Mouse (Mus musculus): ENCODE results near the gene Psmb11.
A peak's percentile ranks its signal among the peaks of the same experiment; 100 is the strongest.
"Not testable (repeated sequence)": the region's sequence is repeated elsewhere in the genome, so short reads cannot be mapped to it uniquely, and the experiment has no call there.

Psmb11 gene

DNA sequence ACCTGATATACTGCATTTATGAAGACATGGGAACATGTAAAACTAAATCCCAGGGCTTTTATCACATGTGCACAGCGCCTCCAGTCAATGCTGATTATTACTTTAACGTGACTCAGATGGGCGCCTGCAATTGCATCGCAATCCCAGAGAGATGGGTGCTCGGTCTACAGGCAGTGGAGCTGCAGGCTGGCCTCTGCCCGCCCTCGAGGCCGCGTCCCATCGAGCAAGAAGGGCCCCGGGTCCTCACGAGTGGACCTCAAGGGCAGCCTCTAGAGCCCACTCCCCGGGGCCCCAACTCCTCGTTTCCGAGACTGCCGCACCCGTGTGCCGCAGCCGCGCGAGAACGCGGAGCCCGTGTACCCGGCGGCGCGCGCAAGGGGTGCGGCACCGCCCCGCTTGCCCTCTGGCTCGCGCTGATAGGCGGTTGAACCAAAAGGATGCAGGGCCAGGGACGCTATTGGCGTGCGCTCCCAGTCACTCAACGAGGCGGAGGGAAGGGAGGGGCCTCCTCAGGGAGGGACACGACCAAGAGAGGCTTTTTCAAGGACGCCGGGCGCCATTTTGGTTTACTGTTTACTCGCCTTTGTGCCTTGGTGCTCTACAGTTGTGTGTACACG, 18.1 kb upstream of the Psmb11 start:
- peak; percentile 94 to 95 for DNase-seq (ENCODE audit: low spot score in 2 of 2)

DNA sequence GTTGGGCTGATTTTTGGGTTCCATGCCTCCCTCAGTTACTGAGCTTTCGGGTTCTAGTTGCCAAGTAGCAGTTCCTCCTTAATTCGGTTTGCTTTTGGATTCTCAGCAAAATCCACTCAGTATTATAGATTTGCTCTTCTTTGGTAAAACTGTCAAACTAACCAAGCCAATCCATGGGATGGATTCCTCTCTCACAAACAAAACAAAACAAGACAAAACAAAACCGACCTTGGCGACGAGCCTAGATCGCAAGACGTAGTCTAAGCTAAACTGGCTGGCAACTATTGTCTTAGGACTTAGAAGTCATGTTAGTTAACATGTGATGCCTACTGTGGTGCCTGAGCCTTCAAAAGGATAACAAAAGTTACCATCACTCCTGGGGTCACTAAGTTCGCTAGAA, 17.5 kb upstream of the Psmb11 start:
- DNase-seq (ENCODE audit: low spot score in 2 of 2) = no peak

DNA sequence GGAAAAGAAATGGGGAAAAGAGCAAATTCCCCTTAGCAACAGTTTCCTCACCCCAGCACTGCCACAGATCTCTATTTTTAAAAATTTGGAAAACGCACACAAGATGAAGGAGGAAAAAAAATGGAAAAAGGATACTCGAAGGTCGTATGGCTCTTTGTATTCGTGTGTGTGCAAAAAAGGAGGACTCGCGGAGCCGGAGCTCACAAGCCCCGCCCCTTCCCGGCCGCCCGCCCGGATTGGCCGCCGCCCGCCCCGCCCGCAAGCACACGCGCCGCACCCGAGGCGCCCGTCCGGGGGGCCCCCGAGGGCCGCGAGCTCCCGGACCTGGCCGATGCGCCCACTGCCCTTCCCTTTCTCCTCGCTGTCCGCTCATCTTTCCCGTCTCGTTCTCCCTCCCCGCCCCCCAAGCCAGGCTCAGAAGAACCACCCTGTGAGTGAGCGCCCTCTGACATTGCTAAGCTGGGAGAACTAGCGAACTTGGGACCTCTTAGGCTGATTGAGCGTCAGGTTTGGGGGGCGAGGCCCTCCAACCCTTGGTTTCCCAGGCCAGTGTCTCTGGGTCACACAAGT, 15.4 kb upstream of the Psmb11 start, which contains the start of gene 4931414P19Rik:
Gene 4931414P19Rik, minus strand, starts transcription at position 242 of the 570 bp plus-strand sequence.
- DNase-seq (ENCODE audit: low spot score in 2 of 2) = peak; percentile 84 to 94

DNA sequence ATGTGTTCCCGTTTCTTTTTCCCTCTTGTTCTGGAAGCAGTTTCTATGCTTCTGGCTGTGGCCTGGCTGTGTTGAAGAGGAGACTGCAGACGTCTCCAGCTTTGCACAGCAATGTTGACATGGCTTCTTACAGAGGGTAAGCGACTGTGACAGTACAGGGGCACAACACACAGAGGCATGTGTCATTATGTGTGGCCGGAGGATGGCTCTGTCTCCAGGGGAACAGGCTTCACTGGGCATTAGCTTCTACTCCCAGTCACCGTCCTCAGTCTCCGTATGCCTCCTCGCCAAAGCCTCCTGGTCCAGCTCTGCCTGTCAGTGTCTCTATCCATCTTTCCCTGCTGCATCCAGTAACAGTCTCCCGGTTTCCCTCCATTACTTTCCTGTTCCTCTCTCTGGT, 14.0 kb upstream of the Psmb11 start:
- no peak for DNase-seq (ENCODE audit: low spot score in 2 of 2)

DNA sequence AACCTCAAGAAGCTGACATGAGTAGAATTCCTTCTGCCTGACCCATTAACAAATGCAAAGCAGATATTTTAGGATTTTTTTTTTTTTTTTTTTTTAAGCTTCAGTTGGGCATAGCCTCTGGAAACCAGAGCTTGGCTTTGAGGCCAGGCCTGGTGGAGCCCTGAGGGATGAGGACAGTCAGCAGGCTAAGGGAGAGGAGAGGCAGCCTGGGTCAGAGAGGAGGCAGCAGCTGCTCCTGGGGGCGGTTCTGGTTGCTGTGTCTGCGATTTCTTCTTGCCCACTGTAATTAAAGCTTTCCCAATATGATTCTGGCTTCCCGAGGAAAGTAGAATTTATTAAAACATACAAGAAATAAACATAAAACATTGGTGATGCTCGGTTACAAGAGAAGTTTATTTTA, 12.0 kb upstream of the Psmb11 start:
- DNase-seq (ENCODE audit: low spot score in 2 of 2) = no peak

DNA sequence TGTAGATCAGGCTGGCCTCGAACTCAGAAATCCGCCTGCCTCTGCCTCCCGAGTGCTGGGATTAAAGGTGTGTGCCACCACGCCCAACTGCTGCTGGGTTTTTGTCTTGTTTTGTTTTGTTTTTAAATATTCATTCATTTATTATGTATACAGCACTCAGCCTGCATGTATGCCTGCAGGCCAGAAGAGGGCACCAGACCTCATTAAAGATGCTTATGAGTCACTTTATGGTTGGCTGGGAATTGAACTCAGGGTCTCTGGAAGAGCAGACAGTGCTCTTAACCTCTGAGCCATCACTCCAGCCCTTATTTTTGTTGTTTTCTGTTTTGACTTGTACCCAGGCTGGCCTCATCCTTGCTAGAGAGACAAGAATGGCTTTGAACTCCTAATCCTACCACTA, 11.3 kb upstream of the Psmb11 start:
- no peak for DNase-seq (ENCODE audit: low spot score in 2 of 2)

DNA sequence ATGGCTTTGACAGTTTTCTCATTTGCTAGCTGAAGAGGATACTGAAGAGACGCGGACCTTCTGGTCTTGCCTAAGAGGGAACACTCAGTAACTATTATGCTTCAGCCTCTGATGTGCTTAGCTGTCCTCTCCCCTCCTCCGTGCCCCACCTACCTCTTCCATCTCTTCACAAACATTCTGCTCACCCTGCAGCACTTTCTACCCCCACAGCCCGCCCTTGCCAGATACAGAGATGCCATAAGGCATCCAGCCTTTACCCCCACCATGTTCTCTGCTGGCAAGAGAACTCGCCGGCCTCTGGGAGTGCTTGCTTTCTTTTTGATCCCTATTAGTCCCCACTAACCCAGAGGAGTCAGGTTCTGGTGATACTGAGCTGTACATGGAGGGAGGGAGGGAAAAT, 10.6 kb upstream of the Psmb11 start:
- DNase-seq (ENCODE audit: low spot score in 2 of 2) = no peak

DNA sequence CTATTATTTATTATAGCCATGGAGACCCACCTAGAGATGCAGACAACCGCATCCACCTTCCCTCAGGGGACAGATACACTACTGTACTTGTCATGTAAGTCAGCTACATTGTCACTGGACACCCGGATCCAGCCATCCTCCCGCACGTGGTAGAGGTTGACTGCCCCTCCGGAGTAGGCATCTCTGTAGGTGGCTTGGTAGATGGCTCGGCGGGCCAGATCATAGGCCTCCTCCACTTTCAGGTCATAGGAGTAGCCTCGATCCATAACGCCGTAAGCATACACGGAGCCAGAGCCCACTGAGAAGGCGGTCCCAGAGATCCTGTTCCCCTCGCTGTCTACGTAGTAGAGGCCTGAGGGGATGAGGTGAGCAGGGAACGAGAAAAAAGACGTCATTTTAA, 7.1 kb upstream of the Psmb11 start:
- not testable (repeated sequence) for DNase-seq (ENCODE audit: low spot score in 2 of 2)

DNA sequence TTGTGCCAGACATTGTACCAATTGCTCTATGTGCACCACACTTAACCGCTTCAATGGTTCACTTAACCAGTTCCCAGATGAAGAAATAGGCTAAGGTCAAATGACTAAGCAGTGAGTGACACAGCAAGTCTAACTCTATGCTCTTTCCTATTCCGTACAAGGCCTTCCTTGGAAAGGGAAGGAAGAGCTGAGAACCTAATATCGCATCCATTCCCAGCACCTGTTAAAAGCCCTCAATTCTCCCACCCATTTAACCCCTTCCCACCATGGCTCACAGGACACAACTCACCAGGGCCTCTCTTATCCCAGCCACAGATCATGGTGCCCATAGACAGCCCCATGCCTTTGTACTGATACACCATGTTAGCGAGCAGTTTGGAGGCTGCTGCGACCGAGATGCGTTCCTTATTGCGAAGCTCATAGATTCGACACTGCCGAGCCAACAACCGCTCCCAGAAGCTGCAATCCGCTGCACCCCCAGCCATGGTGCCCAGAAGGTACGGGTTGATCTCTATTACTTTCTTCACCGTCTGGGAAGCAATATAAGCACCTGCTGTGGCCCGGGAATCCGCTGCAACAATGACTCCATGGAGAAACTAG, 4.9 kb upstream of the Psmb11 start:
- no peak for DNase-seq (ENCODE audit: low spot score in 2 of 2)

DNA sequence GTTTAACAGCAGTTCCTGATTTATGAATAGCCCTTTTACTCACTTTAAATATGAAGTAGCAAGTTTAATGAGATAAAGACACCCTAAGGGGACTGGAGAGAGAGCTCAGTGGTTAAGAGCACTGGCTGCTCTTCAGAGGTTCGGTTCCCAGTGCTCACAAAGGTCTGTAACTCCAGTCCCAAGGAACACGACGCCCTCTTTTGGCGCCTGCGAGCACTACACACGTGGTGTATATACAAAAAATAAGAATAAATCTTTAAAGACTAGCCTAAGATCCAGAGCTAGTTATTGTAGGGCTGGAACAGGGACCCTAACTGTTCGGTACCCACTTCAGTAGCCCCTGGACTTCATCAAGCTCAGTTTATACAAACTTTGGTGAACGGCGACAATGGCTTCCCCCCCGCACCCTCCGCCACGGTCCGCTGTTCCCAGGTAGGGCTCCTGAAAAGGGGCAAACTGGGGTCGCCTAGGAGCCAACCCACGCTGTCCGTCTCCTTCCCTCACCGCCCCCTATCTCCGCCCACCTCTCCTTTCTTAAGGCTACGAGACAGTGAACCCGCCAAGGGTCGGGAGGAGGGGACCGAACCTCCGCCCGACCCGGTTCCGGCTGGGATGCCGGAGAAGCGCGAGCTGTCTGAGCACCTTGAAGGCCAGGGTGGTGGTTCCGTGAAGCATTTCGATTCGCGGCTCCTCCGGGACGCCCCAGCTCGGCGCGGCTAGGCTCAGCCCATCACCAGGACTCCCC, 3.9 kb upstream of the Psmb11 start:
- no peak for DNase-seq (ENCODE audit: low spot score in 2 of 2)

DNA sequence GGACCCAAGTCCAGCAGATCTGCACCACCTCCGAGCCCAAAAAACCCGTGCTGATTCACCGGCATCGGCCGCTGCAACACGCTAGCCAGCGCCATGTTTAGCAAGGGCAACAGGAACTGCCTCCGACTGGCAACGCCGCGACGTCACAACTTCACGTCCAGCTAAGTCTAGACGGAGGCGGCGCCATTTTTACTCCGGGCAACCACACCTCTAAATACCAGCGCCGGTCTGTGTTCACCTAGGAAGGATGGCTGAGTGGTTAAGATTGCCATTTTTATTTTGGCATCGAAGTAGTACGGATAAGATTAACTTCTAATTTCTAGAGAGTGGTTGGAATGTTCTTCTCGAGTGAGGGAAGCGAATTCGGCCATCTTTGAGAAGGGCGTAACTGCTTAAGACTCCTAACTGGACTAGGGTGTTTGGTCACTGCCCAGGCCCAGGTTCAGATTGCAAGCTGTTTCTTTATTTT, 3.3 kb upstream of the Psmb11 start, which contains the start of gene Psmb5:
Gene Psmb5, minus strand, starts transcription at position 126 of the 469 bp plus-strand sequence.
- DNase-seq (ENCODE audit: low spot score in 2 of 2) = peak; percentile 85 to 93

DNA sequence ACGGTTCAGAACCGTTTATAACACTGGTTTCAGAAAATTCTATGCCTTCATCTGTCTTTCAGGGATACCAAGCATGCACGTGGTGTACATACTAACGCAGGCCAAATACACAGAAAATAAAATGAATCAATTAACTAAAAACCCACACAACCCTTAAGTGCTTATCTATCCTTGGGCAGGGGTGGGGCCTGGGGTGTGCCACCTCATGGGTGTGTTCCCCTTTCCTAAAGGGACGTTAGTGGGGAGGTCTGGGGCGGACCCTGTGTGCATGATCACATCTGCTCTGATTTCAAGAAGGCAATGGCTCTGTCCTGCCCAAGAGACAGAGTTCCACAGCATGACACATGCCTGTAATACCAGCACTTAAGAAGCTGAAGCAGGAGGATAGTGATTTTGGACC, 2.1 kb downstream of the Psmb11 start:
- DNase-seq (ENCODE audit: low spot score in 2 of 2) = no peak

DNA sequence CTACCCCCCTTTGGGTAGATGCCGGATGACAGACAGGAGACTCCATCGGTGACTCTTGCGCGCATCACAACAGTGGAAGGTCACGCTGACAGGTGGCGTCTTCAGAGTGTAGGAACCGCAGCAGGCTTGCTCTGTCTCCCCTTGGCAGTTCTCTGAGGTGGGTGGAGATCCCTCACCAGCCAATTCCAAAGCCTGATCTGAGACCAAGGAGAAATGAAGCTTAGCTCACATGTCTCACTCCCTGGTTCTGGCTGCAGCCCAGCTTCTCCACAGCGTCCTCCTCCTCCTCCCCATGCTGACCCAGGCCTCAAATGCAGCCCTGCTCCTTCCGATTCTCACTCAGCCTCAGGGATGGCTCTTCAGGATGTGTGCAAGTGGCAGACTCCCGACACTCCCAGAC, 3.7 kb downstream of the Psmb11 start:
- no peak for DNase-seq (ENCODE audit: low spot score in 2 of 2)

DNA sequence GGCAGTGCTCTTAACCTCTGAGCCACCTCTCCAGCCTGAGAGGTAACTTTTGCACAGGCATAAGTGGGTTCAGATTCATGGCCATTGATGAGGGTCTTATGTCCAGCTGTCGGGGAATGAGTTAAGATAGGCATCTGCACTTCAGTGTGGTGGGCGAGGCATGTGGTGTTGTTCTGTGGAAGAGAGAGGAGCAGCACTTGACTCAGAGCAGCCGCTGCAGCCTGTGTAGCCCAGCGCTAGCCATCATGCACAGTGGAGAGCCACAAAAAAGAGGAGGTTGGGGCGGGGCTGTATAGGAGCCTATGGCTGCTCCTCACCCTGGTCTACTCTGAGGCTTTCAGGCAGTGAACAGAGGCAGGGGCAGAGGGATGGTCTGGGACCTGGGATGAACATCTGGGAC, 6.9 kb downstream of the Psmb11 start:
- DNase-seq (ENCODE audit: low spot score in 2 of 2) = no peak

DNA sequence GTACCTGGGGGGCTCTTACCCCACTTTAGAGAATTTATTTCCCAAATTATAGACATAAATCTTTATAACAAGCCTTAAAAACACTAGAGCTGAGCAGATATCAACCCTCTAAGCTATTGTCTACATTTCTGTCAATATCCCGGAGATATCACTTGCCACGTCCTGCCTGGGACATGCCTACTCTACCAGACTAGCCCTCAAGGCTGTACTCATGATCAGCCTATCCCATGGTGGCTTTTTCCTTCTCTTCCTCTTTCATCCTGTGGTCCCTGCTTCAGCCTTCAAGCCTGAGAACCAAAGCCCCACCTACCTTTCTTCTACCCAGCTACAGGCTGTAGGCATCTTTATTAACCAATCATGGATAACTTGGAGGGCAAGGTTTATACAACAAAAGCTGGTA, 8.6 kb downstream of the Psmb11 start:
- no peak for DNase-seq (ENCODE audit: low spot score in 2 of 2)

DNA sequence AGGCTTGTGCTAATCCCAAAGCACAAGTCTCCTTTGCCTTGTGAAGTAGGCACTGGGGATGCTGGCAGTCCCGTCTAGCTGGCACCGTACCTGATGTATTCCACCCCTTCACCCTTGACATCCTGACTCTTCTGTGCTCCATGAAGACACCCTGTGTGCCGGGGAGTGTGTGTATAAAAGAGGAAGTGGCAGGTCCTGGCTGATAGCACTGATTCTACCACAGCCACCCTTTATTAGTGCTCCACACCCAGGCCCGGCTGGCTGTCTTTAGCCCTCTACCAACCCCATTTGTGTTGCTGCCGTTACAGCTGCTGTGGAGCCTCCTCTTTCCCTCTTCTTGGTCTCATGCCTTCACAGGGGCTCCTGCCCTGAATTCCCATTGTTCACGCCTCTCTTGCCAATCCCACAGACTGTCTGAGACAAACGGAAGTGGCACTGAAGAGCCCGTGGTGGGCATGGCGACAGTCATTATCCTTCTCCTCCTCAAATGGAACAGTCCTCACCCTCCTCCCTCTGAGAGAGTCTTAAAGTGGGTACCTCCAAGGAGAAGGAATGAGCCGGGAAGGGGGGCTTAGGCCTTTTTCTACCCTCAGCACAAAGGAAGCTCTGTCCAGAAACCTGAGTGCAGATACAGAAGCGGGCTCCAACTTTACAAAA, 9.5 kb downstream of the Psmb11 start:
- no peak for DNase-seq (ENCODE audit: low spot score in 2 of 2)

DNA sequence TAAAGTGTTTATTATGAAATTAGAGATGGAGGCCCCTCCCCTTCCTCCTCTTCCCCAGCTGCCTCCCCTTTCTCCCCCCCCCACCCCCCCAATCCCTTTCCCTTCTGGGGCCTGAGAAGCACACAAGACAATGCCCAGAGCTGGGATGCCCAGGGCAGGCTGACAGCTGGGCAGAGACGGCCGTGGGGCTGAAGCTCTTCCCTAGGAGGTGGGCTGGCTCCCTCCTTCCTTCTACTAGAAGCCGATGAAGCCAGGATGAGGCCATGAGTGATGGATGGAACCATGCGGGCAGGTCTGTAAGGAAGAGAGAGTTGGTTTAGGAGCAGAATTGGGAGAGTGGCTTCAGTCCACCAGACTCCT, 10.0 kb downstream of the Psmb11 start:
- DNase-seq (ENCODE audit: low spot score in 2 of 2) = no peak

DNA sequence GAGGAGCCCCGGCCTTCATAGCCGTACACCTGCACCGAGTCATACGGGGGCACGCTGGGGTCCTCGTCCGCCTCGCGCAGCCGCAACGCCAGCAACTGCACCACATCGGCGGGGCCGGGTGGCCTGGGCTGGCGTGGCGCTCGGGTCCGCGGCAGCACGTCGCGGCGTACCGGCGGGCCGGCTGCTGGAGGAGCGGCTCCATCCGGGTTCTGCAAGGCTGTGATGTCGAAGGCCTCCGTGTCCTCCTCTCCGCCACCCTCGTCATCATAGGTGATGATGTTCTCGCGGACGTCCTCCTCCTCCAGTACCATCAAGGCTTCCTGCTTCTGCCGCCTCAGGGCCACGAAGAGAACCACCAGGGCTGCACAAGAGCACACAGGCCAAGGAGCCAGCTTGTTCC, 11.0 kb downstream of the Psmb11 start:
- no peak for DNase-seq (ENCODE audit: low spot score in 2 of 2)

DNA sequence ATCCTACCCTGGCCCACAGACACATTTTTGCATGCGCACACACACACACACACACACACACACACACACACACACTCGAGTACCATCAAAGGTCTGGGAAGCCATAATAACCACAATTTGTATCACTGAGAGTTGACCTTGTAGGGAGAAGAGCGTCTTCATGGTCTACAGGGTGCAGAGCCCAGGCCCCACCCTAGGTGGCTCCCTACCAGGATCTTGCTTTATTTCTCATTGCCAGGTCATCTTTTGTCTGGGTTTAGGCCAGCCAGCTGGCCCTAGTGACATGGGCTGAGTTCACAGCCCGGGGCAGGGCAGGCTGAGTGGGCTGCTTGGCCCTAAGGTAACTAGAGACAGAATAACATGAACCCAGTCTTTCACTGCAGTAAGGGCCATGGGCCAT, 12.9 kb downstream of the Psmb11 start:
- no peak for DNase-seq (ENCODE audit: low spot score in 2 of 2)

DNA sequence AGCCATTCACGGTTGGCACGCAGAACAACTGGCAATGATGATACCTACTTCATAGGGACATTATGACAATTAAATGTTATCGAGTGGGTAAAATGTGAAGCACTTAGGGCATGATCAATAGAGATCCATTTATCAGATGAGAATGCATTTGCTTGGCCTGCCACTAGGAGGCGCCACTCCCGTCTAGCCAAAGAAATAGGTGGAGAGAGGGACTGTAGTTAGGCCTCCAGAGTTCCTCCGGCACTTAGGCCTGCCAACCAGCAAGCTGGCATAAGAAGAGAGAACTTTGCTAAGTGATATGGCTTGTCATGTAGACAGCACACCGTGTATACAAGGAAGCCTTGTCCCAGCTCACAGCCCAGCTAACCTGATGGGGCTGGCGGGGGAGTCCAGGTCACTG, 15.7 kb downstream of the Psmb11 start:
- DNase-seq (ENCODE audit: low spot score in 2 of 2) = peak; percentile 54 to 86

DNA sequence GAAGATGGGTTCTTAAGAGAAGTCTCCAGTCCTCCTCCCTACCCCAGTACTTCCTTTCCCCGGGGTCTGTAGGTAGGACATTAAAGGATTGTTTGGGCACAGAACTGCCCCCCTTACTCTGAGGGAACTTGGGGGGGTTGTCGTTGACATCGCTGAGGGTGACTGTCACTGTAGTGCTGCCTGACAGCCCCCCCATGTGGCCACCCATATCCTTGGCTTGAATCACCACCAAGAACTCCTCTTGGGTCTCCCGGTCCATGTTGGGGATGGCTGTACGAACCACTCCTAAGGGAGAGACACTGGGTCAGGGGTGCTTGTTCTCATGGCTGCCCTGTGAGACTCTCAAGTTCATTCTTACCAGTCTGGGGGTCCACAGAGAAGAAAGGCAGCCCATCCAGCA, 17.0 kb downstream of the Psmb11 start:
- no peak for DNase-seq (ENCODE audit: low spot score in 2 of 2)

DNA sequence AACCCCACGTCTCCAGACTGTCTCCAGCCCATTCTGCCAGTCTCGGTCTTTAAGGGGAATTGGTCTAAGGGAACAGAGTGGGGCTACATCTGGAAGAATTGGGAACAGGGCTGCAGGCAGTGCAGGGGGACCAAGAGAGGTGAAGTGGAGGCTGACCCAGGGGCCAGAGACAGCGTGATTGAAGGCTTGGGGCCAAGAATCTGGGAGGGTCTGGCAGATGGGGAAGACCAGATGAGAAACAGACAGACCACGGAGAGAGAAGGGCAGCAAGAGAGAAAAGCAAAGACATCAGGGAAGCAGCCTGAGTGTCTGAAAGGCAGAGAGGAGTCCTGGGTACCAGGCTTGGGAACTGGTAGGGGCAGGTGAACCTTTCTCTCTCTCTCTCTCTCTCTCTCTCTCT, 18.9 kb downstream of the Psmb11 start:
- no peak for DNase-seq (ENCODE audit: low spot score in 2 of 2)
